Mouse (Mus musculus) embryonic facial prominence, embryonic 15.5 days (tissue): ENCODE results near the gene Cxcl17. TPM values are rescaled to one million over a fixed set of nuclear protein-coding genes. Genes with fewer than 3 reads are reported as not detected.

Experiments
- ATAC-seq: fragments of 200-750 bp; cut with Nextera tagmentation; 2 replicates; pipeline ENCODE4 v1.8.0; 2017; ENCODE audit warnings: low read depth, moderate TSS enrichment; ENCODE audit not compliant: insufficient number of reproducible peaks, low FRiP score, low TSS enrichment
- H3K27ac ChIP-seq: fragments of 300-500 bp; sonication (generic); replicated peaks from 2 replicates; pipeline ENCODE4 v1.5.1; 2015; ENCODE audit warnings: mild to moderate bottlenecking, inconsistent platforms
- H3K27me3 ChIP-seq: fragments of 300-500 bp; sonication (generic); 2 replicates; pipeline ENCODE4 v1.6.1; 2015; ENCODE audit warnings: inconsistent platforms
- H3K36me3 ChIP-seq: fragments of 300-500 bp; sonication (generic); 2 replicates; pipeline ENCODE4 v1.6.1; 2015; ENCODE audit warnings: mild to moderate bottlenecking, inconsistent platforms
- H3K4me1 ChIP-seq: fragments of 300-500 bp; sonication (generic); 2 replicates; pipeline ENCODE4 v1.6.1; 2015; ENCODE audit warnings: inconsistent platforms
- H3K4me2 ChIP-seq: fragments of 300-500 bp; sonication (generic); replicated peaks from 2 replicates; pipeline ENCODE4 v1.6.1; 2015; ENCODE audit warnings: mild to moderate bottlenecking, inconsistent platforms
- H3K4me3 ChIP-seq: fragments of 300-500 bp; sonication (generic); replicated peaks from 2 replicates; pipeline ENCODE4 v1.5.1; 2015; ENCODE audit warnings: mild to moderate bottlenecking, inconsistent platforms
- H3K9ac ChIP-seq: fragments of 300-500 bp; sonication (generic); 2 replicates; pipeline ENCODE4 v1.6.1; 2015; ENCODE audit warnings: inconsistent platforms
- H3K9me3 ChIP-seq: fragments of 300-500 bp; sonication (generic); replicated peaks from 2 replicates; pipeline ENCODE4 v1.6.1; 2016; ENCODE audit warnings: inconsistent platforms
- WGBS: fragments of 180-500 bp; shearing (Covaris S2); methylation state at CpG from one replicate; pipeline ENCODE4 v1.1.7; 2015; 5-methylcytosine and 5-hydroxymethylcytosine counted together
- polyA plus RNA-seq: library from polyadenylated mRNA; unstranded; fragments of >200 nt; fragmentation: Nextera tagmentation; extraction: Ambion mirVana; gene quantifications from 2 replicates; pipeline ENCODE4 v1.2.1, GENCODE M21; 2015

The Cxcl17 gene
- polyA plus RNA-seq, 1 experiment from 2014 or later, result 4.3 TPM

DNA sequence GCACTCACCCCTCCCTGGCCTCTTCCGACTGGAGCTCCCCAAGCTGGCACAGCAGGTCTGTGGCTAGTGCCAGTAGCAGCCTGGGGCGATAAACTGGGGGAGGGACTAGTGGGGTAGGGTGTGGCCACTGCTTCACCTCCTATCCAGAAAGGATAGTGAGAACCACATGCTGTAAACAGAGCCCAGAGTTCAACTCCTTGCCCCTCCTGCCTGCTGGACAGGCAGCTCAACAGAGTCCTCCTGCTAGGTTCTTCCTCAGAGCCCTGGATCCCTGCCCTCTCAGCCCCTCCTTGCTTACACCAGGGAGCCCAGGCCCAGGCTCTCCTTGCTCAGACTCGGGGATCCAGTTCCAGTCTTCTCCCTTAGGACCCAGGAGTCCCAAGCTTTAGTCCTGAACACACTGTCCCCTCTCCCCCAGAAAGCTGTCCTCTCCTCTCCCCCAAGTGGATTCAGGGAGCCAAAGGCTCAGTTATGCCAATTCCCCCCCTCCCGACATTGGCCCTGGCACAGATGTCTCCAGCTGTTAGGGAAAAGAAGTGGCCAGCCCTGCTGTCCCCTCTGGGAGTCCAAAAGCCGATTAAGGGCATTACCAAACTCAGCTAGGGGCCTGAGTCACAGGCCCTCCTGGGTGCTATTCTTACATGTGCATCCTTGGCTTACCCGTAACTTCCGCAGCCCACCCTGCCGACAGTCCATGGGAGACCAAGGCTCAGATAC, 22.5 kb downstream of the Cxcl17 start:
- Histone ChIP-seq H3K9ac (no peak overlapping the region), H3K27me3 (no peaks in the 10 kb centered on the region), H3K4me1 (peaks cover 44% of the 10 kb centered on the region), H3K9me3 (no peaks in the 10 kb centered on the region), H3K36me3 (peaks cover 14% of the 10 kb centered on the region), H3K27ac (no peak overlapping the region), H3K4me2 (no peak overlapping the region), H3K4me3 (no peak overlapping the region)
- 31% methylated on average over 8 of the region's 8 CpGs for WGBS
- ATAC-seq, result peak; percentile 55; the same call in 1 of the 2 replicates

DNA sequence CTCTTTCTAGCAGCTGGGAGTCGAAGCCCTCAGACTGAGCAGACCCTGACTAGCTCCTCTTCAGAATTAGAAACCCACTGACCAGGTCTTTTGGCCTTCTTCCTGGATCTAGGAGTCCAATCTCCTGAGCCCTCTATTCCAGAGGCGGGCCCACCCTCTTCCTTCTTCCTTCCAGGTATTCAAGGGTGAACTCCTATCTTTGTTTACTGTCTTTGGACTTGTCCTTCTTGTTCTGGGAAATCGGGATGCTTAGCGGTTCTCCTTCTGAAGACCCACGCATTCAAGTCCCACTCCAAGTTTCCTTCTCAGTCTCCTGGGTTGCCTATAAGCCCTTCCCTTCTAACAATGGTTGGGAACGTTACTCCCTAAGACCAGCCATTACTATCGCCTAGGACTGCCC, 23.8 kb downstream of the Cxcl17 start:
- Histone ChIP-seq H3K4me3 (no peak overlapping the region), H3K9ac (no peak overlapping the region), H3K4me2 (no peak overlapping the region), H3K4me1 (peaks cover 33% of the 10 kb centered on the region), H3K36me3 (peaks cover 22% of the 10 kb centered on the region), H3K9me3 (no peaks in the 10 kb centered on the region), H3K27ac (no peak overlapping the region), H3K27me3 (no peaks in the 10 kb centered on the region)
- ATAC-seq, result no peak
- 83% methylated on average over 7 of the region's 7 CpGs for WGBS

DNA sequence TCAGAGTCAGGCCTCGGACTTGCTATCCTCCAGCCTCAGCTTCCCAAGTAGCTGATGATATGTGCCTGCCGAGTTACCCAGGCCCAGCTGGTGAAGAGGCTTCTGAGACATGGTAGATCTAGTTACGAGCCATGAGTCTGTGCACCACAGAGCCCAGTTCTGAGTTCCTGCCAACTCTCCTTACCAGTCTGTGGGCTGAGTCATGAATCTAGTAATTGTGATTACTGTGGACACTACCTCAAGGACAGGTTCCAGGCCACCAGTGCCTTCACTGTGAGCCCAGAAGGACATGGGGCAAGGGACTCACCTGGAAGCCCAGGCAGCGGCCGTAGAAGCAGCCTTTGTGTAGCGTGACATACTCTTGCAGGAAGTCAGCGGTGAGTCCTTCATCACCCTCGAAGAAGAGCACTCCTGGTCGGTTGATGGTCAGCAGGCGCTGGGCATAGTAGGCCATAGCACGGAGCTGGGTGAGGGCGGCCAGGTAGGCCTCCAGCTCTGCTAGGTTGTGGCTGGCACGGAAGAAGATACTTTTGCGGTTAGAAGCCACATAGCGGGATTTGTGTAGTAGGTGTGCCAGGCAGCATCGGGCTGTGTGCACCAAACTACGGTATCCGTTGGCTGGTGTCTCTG, 24.8 kb downstream of the Cxcl17 start:
- Histone ChIP-seq H3K9me3 (no peaks in the 10 kb centered on the region), H3K27me3 (no peaks in the 10 kb centered on the region), H3K27ac (no peak overlapping the region), H3K4me2 (no peak overlapping the region), H3K9ac (no peak overlapping the region), H3K4me1 (peaks cover 28% of the 10 kb centered on the region), H3K4me3 (no peak overlapping the region), H3K36me3 (peaks cover 28% of the 10 kb centered on the region)
- WGBS, result 89% methylated on average over 18 of the region's 18 CpGs
- ATAC-seq, result no peak

DNA sequence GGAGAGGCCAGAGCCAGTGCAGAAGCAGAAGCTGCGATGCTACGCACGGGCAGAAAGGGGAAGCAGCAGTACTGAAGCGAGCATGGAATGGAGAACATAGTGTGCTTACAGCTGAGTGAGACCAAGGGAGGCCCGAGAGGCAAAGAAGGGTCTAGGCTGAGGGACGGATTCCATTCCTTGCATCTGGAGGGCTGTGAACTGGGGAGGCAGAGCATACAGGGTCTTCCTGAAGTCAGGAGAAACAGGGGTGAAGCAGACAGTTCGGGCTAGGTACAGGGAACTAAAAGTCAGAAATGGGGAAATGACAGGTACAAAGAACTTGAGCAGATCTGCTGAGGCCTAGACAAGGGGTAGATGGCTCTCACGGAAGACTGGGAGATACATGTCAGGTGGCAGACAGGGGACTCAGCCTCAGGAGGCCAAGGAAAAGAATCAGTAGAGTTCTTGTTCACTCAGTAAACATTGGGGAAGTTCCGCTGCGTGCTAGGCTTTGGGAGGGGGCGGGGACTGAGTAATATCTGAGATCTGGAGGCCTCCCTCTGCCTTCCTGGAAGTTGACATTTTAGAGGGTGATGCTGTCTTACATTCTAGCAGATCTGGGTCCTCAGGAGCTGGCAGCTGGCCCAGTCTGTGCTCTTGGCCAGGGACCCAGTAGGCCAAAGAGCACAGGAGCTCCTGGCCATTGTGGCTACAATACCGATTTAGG, 26.7 kb downstream of the Cxcl17 start:
- Histone ChIP-seq H3K27ac (peak overlapping the region; percentile 22), H3K4me3 (no peak overlapping the region), H3K27me3 (no peaks in the 10 kb centered on the region), H3K4me1 (peaks cover 27% of the 10 kb centered on the region), H3K36me3 (peaks cover 33% of the 10 kb centered on the region), H3K9ac (no peak overlapping the region), H3K9me3 (no peaks in the 10 kb centered on the region), H3K4me2 (no peak overlapping the region)
- WGBS, result 74% methylated on average over 12 of the region's 12 CpGs
- ATAC-seq, result no peak

DNA sequence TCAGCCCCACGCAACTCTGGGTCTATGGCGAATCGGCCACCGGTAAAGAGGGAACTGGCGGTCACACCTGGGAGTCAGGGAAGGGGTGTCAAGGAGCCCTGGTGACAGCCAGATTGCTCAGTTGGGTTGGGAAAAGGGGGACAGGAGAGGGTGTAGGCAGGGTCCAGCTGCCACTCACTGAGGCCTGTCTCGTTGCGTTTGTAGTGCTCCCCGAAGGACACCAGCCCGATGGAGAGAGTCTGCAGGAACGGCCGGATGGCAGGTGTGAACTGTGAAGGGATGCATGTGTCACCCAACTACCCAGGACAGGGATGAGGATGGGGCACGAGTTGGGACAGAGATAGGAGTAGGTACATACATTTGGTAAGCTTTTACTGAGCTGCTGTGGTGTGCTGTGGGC, 27.4 kb downstream of the Cxcl17 start:
- Histone ChIP-seq H3K27me3 (no peaks in the 10 kb centered on the region), H3K4me1 (peaks cover 23% of the 10 kb centered on the region), H3K4me2 (no peak overlapping the region), H3K9me3 (no peaks in the 10 kb centered on the region), H3K9ac (no peak overlapping the region), H3K4me3 (no peak overlapping the region), H3K36me3 (peaks cover 33% of the 10 kb centered on the region), H3K27ac (no peak overlapping the region)
- no peak for ATAC-seq
- 91% methylated on average over 12 of the region's 12 CpGs for WGBS

DNA sequence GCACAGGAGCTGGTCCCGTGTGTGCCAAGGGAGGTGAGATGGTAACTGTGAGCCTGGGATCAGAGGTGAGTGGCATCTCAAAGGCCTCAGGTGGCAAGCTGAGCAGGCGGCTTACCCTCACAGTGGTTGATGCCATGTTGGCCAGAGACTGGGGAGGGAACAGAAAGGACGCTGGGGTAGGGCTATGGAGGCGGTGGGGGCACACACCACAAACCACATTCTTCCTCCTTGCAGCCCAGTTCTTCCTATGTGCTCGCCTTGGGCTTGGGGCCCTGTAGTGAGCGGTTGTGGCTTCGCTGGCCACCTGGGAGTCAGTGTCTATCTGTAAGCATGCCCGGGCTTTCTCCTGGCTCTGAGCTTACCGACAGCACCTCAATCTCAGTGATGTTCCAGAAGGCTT, 27.9 kb downstream of the Cxcl17 start:
- 85% methylated on average over 9 of the region's 9 CpGs for WGBS
- no peak overlapping the region for H3K4me2 ChIP-seq
- peaks cover 33% of the 10 kb centered on the region for H3K36me3 ChIP-seq
- no peaks in the 10 kb centered on the region for H3K9me3 ChIP-seq
- H3K27me3 ChIP-seq, result no peaks in the 10 kb centered on the region
- H3K4me3 ChIP-seq, result no peak overlapping the region
- peaks cover 22% of the 10 kb centered on the region for H3K4me1 ChIP-seq
- no peak for ATAC-seq
- H3K9ac ChIP-seq, result no peak overlapping the region
- no peak overlapping the region for H3K27ac ChIP-seq

DNA sequence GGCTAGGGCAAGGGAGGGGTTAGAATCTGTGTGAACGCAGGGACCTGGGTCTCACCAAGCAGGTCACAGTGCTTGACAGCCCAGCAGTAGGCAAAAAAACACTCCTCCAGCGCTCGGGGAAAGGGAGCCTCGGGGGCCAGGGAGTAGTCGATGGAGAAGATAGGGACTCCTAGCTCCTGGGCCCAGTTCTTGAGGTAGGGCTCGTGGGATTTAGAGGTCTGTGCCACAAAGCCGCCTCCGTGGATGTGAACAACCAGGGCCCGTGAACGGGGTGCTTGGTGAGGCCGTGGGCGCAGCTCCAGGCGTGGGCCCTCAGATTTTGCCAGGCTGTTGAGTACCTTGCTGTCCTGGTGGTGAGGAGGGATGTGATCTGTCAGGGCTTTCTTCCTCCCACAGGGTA, 28.4 kb downstream of the Cxcl17 start:
- H3K9ac ChIP-seq, result no peak overlapping the region
- peaks cover 18% of the 10 kb centered on the region for H3K4me1 ChIP-seq
- H3K27ac ChIP-seq, result no peak overlapping the region
- ATAC-seq, result no peak
- 86% methylated on average over 13 of the region's 13 CpGs for WGBS
- H3K4me2 ChIP-seq, result no peak overlapping the region
- H3K4me3 ChIP-seq, result no peak overlapping the region
- no peaks in the 10 kb centered on the region for H3K9me3 ChIP-seq
- peaks cover 33% of the 10 kb centered on the region for H3K36me3 ChIP-seq
- no peaks in the 10 kb centered on the region for H3K27me3 ChIP-seq

DNA sequence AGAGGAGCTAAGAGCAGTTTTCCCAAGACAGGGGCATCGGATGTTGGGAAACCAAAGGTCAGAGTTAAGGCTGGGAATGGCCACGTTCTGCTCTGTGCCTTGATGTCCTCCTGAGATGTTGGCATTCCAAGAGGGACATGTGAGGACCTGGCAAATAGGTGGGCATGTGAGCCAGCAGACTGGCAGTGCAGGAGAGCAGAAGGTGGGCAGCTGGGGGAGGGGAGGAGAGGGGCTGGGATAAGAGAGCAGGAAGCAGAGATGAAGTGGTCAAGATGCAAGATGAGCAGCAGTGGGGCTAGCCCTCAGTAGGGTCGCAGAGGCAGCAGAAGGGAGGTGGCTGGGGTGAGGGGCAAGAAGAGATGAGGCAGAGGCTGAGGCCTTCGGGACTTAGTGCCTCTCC, 28.8 kb downstream of the Cxcl17 start:
- Histone ChIP-seq H3K4me1 (peaks cover 20% of the 10 kb centered on the region), H3K4me2 (no peak overlapping the region), H3K9me3 (no peaks in the 10 kb centered on the region), H3K9ac (no peak overlapping the region), H3K27me3 (no peaks in the 10 kb centered on the region), H3K36me3 (peaks cover 33% of the 10 kb centered on the region), H3K4me3 (no peak overlapping the region), H3K27ac (no peak overlapping the region)
- no peak for ATAC-seq
- WGBS, result 80% methylated on average over 4 of the region's 4 CpGs

DNA sequence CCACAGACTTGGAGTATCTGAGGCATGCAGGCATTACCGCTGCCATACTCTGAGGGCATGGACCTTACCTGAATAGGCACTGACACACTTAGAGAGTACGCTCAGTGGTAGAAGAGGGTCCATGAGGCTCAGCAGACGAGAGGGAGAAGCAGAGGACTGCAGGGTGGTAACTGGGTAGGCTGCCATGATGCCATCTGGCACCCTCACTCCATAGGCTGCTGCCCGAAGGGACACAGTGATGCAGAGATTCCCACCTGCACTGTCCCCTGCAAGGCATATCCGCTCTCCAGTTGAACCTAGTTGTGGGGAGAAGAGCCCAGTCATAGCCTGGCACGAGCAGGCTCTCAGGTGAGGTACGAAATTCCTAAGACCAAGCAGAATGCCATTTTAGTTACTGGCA, 29.3 kb downstream of the Cxcl17 start:
- Histone ChIP-seq H3K27me3 (no peaks in the 10 kb centered on the region), H3K4me3 (no peak overlapping the region), H3K9me3 (no peaks in the 10 kb centered on the region), H3K9ac (no peak overlapping the region), H3K27ac (no peak overlapping the region), H3K36me3 (peaks cover 33% of the 10 kb centered on the region), H3K4me2 (no peak overlapping the region), H3K4me1 (peaks cover 20% of the 10 kb centered on the region)
- ATAC-seq, result no peak
- 85% methylated on average over 7 of the region's 7 CpGs for WGBS

DNA sequence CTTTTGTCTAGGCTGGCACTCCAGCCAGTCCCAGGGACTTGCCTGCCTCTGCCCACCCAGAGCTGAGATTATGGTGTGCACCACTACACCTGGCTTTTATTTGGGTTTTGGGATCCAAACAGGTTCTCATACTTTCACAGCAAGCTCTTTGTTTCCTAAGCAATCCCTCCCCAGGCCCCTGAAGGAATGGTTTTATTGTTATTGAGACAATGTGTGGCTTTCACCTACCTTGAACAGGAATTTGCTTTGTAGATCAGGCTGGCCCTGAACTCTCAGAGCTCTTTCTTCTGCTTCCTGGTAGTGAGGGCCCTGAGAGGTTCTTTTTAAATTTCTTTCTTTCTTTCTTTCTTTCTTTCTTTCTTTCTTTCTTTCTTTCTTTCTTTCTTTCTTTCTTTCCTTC, 30.1 kb downstream of the Cxcl17 start:
- Histone ChIP-seq H3K36me3 (peaks cover 24% of the 10 kb centered on the region; the same call in 1 of the 2 replicates), H3K27ac (no peak overlapping the region), H3K4me1 (peaks cover 20% of the 10 kb centered on the region), H3K27me3 (no peaks in the 10 kb centered on the region), H3K4me3 (no peak overlapping the region), H3K9ac (no peak overlapping the region), H3K4me2 (no peak overlapping the region), H3K9me3 (no peaks in the 10 kb centered on the region)
- no peak for ATAC-seq

DNA sequence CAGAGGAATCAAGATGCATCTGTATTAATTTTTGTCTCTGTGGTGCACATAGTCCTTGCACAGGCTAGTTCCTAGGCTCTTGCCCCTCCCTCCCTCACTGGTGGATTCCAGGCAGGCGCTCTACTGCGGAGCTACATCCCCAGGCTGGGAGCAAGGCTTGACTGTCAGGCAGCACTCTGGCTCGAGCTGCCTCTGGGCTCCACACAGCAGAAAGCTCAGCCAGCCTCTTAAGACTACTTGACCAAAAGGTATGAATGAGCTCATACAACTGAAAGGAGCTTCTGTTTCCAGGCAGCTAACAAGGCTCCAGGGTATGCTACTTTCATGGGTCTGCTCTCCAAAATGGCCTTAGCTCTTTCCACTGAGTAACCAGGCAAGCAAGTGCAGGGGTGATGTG, 31.4 kb downstream of the Cxcl17 start:
- no peak overlapping the region for H3K27ac ChIP-seq
- no peak for ATAC-seq

More for the DNA sequence above, 31.4 kb downstream of the Cxcl17 start:
- Histone ChIP-seq H3K9ac (no peak overlapping the region), H3K27me3 (no peaks in the 10 kb centered on the region), H3K4me2 (no peak overlapping the region), H3K4me1 (peaks cover 26% of the 10 kb centered on the region), H3K9me3 (no peaks in the 10 kb centered on the region), H3K36me3 (peaks cover 19% of the 10 kb centered on the region; the same call in 1 of the 2 replicates), H3K4me3 (no peak overlapping the region)
- 29% methylated on average over 3 of the region's 3 CpGs for WGBS
